Mouse (Mus musculus) intestine, embryonic 16.5 days (tissue): ENCODE data around the gene Btbd11. TPM values are rescaled to one million over a fixed set of nuclear protein-coding genes. Genes with fewer than 3 reads are reported as not detected.

Experiments
- ATAC-seq: fragments of 200-750 bp; cut with Nextera tagmentation; 2 replicates; pipeline ENCODE4 v1.8.0; 2017; ENCODE audit warnings: moderate TSS enrichment, moderate library complexity
- H3K27ac ChIP-seq: fragments of 300-500 bp; sonication (generic); 2 replicates; pipeline ENCODE4 v1.5.1; 2014; ENCODE audit warnings: mild to moderate bottlenecking, low read length
- H3K27me3 ChIP-seq: fragments of 300-500 bp; sonication (generic); replicated peaks from 2 replicates; pipeline ENCODE4 v1.6.1; 2014; ENCODE audit warnings: low read length, control low read depth, mixed read lengths; ENCODE audit not compliant: control insufficient read depth, insufficient read depth
- H3K36me3 ChIP-seq: fragments of 300-500 bp; sonication (generic); 2 replicates; pipeline ENCODE4 v1.6.1; 2014; ENCODE audit warnings: low read length, control low read depth; ENCODE audit not compliant: control insufficient read depth, insufficient read depth
- H3K4me1 ChIP-seq: fragments of 300-500 bp; sonication (generic); 2 replicates; pipeline ENCODE4 v1.6.1; 2014; ENCODE audit warnings: low read length, control low read depth, mixed read lengths; ENCODE audit not compliant: control insufficient read depth, insufficient read depth
- H3K4me2 ChIP-seq: fragments of 300-500 bp; sonication (generic); 2 replicates; pipeline ENCODE4 v1.6.1; 2014; ENCODE audit warnings: low read depth, low read length, control low read depth
- H3K4me3 ChIP-seq: fragments of 300-500 bp; sonication (generic); 2 replicates; pipeline ENCODE4 v1.5.1; 2014; ENCODE audit warnings: mild to moderate bottlenecking, low read length
- H3K9ac ChIP-seq: fragments of 300-500 bp; sonication (generic); 2 replicates; pipeline ENCODE4 v1.6.1; 2014; ENCODE audit warnings: low read depth, low read length
- H3K9me3 ChIP-seq: fragments of 300-500 bp; sonication (generic); 2 replicates; pipeline ENCODE4 v1.6.1; 2016; ENCODE audit warnings: low read length, control low read depth; ENCODE audit not compliant: control insufficient read depth
- WGBS: fragments of 180-500 bp; shearing (Covaris S2); extraction: QIAGEN DNeasy Blood & Tissue Kit; methylation state at CpG from one replicate; pipeline ENCODE4 v1.1.7; 2014; 5-methylcytosine and 5-hydroxymethylcytosine counted together
- polyA plus RNA-seq: library from polyadenylated mRNA; unstranded; fragments of >200 nt; fragmentation: Nextera tagmentation; extraction: Ambion mirVana; gene quantifications from 2 replicates; pipeline ENCODE4 v1.2.1, GENCODE M21; 2015

The Btbd11 gene
- polyA plus RNA-seq, 1 experiment from 2014 or later = 0.86 TPM

- peaks cover 2% of the 10 kb centered on the region; the same call in 1 of the 2 replicates for H3K4me1 ChIP-seq
- H3K27ac ChIP-seq = no peak overlapping the region
- no peak for ATAC-seq
- H3K36me3 ChIP-seq = no peaks in the 10 kb centered on the region
- H3K9me3 ChIP-seq = no peaks in the 10 kb centered on the region
- 56% methylated on average over 2 of the region's 2 CpGs for WGBS
- H3K4me3 ChIP-seq = no peak overlapping the region
- H3K27me3 ChIP-seq = no peaks in the 10 kb centered on the region
- no peak overlapping the region for H3K4me2 ChIP-seq
- H3K9ac ChIP-seq = no peak overlapping the region
Observed at GRCm38 (mm10) chr10:85526657-85527056, 140.0 kb downstream of the Btbd11 start.

- peaks cover 2% of the 10 kb centered on the region; the same call in 1 of the 2 replicates for H3K4me1 ChIP-seq
- H3K4me3 ChIP-seq = no peak overlapping the region
- H3K36me3 ChIP-seq = no peaks in the 10 kb centered on the region
- no peaks in the 10 kb centered on the region for H3K9me3 ChIP-seq
- ATAC-seq = no peak
- no peak overlapping the region for H3K9ac ChIP-seq
- H3K27ac ChIP-seq = no peak overlapping the region
- WGBS = 66% methylated on average over 4 of the region's 4 CpGs
- H3K4me2 ChIP-seq = no peak overlapping the region
- H3K27me3 ChIP-seq = no peaks in the 10 kb centered on the region
Observed at GRCm38 (mm10) chr10:85527722-85528121, 141.1 kb downstream of the Btbd11 start.

GRCm38 (mm10) chr10:85533192-85533710 is 146.6 kb downstream of the Btbd11 start:
- ATAC-seq = no peak

GRCm38 (mm10) chr10:85538051-85538753 is 151.6 kb downstream of the Btbd11 start:
- Histone ChIP-seq H3K36me3 (no peaks in the 10 kb centered on the region), H3K4me1 (no peaks in the 10 kb centered on the region), H3K9ac (no peak overlapping the region), H3K27ac (no peak overlapping the region), H3K9me3 (no peaks in the 10 kb centered on the region), H3K27me3 (no peaks in the 10 kb centered on the region), H3K4me2 (no peak overlapping the region), H3K4me3 (no peak overlapping the region)
- no peak for ATAC-seq
- 89% methylated on average over 11 of the region's 11 CpGs for WGBS

More at GRCm38 (mm10) chr10:85533192-85533710, 146.6 kb downstream of the Btbd11 start:
- Histone ChIP-seq H3K9ac (no peak overlapping the region), H3K4me1 (peaks cover 2% of the 10 kb centered on the region; the same call in 1 of the 2 replicates), H3K27ac (no peak overlapping the region), H3K36me3 (no peaks in the 10 kb centered on the region), H3K9me3 (no peaks in the 10 kb centered on the region), H3K4me2 (no peak overlapping the region), H3K27me3 (no peaks in the 10 kb centered on the region), H3K4me3 (no peak overlapping the region)
- WGBS = 50% methylated on average over 7 of the region's 7 CpGs

GRCm38 (mm10) chr10:85539510-85540120 is 153.0 kb downstream of the Btbd11 start:
- Histone ChIP-seq H3K36me3 (no peaks in the 10 kb centered on the region), H3K27ac (no peak overlapping the region), H3K9me3 (no peaks in the 10 kb centered on the region), H3K27me3 (no peaks in the 10 kb centered on the region), H3K4me2 (no peak overlapping the region), H3K4me1 (no peaks in the 10 kb centered on the region), H3K4me3 (no peak overlapping the region), H3K9ac (no peak overlapping the region)
- 36% methylated on average over 8 of the region's 8 CpGs for WGBS
- no peak for ATAC-seq

- Histone ChIP-seq H3K4me3 (no peak overlapping the region), H3K9me3 (no peaks in the 10 kb centered on the region), H3K4me2 (no peak overlapping the region), H3K27ac (no peak overlapping the region), H3K27me3 (no peaks in the 10 kb centered on the region), H3K9ac (no peak overlapping the region), H3K36me3 (no peaks in the 10 kb centered on the region), H3K4me1 (no peaks in the 10 kb centered on the region)
- WGBS = 90% methylated on average over 13 of the region's 13 CpGs
- ATAC-seq = no peak
Observed at GRCm38 (mm10) chr10:85540311-85541093, 153.9 kb downstream of the Btbd11 start.

GRCm38 (mm10) chr10:85541481-85541880 is 154.9 kb downstream of the Btbd11 start:
- 67% methylated on average over 3 of the region's 3 CpGs for WGBS
- Histone ChIP-seq H3K27ac (no peak overlapping the region), H3K4me2 (no peak overlapping the region), H3K36me3 (no peaks in the 10 kb centered on the region), H3K9ac (no peak overlapping the region), H3K4me3 (no peak overlapping the region), H3K9me3 (no peaks in the 10 kb centered on the region), H3K27me3 (no peaks in the 10 kb centered on the region), H3K4me1 (no peaks in the 10 kb centered on the region)
- no peak for ATAC-seq

- Histone ChIP-seq H3K9ac (no peak overlapping the region), H3K9me3 (no peaks in the 10 kb centered on the region), H3K4me1 (no peaks in the 10 kb centered on the region), H3K27me3 (no peaks in the 10 kb centered on the region), H3K27ac (no peak overlapping the region), H3K36me3 (no peaks in the 10 kb centered on the region), H3K4me2 (no peak overlapping the region), H3K4me3 (no peak overlapping the region)
- 92% methylated on average over 14 of the region's 14 CpGs for WGBS
- ATAC-seq = no peak
Observed at GRCm38 (mm10) chr10:85541892-85542630, 155.4 kb downstream of the Btbd11 start.

- ATAC-seq = no peak
- no peak overlapping the region for H3K4me2 ChIP-seq
- H3K36me3 ChIP-seq = no peaks in the 10 kb centered on the region
- H3K4me1 ChIP-seq = no peaks in the 10 kb centered on the region
- 87% methylated on average over 2 of the region's 2 CpGs for WGBS
- H3K9me3 ChIP-seq = no peaks in the 10 kb centered on the region
- no peaks in the 10 kb centered on the region for H3K27me3 ChIP-seq
- H3K9ac ChIP-seq = no peak overlapping the region
- H3K4me3 ChIP-seq = no peak overlapping the region
- H3K27ac ChIP-seq = no peak overlapping the region
Observed at GRCm38 (mm10) chr10:85543281-85543680, 156.7 kb downstream of the Btbd11 start.
